Mouse (Mus musculus) cerebellum, adult 2 months (tissue): ENCODE results near the gene Fxr2.

Experiments
- CTCF ChIP-seq: fragments of 200-500 bp; IDR thresholded peaks from 2 replicates; pipeline ENCODE4 v1.5.1; 2011; ENCODE audit warnings: low read depth, mild to moderate bottlenecking, control low read depth, low read length, moderate library complexity, borderline replicate concordance; ENCODE audit not compliant: insufficient read depth
- POLR2A ChIP-seq: fragments of 200-500 bp; IDR thresholded peaks from 2 replicates; pipeline ENCODE4 v1.6.1; 2011; ENCODE audit warnings: low read length, control low read depth, borderline replicate concordance; ENCODE audit not compliant: insufficient read depth

DNA sequence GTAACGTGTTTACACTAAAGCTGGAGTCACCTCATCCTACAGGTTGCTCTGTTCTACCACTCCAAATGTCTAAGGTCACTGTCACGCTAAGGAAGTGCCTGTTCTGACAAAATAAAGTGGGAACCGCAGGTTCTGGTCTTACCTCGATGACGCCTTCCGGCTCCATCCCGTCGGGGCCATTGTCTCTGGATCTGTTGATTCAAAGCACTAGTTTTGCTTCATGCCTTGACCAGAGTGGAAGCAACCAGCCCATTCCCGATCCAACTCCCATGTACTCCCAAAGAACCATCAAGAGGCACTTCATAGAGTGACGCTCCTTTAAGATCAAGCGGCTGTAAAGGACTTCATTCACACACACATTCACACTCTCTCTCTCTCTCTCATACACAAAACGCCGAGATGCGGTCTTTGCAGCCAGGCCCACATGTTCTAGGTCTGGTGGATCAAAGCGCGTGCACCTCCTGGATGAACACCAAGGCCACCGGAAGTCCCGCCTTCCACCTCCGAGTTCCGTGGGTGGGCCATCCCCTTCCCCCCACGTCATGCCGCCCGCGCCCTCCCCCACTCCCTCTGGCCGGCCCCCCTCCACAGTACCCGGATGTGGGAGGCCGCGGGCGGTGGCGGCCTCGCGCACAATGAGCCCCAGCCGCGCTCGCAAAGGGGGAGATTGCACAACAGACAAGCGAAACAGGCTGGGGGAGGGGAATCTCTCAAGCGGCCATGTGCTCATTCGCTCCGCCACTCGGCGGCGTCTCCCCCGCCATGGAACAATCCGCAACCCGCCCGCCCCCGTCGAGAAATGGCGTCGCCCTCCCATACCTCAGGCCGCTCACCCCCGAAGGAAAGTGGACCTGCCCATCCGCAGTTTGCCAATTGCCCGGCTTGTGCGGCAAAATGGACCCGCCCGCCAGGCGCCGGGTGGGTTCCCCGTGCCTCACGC lies 38.3 kb downstream of the Fxr2 start:
- no peak for TF ChIP-seq CTCF
- TF ChIP-seq POLR2A, result peak; percentile 52; the same call in 1 of the 2 replicates
